Mouse (Mus musculus): Measurements from ENCODE around the gene 1810010D01Rik. TPM values are rescaled to one million over a fixed set of nuclear protein-coding genes. Genes with fewer than 3 reads are reported as not detected.
A peak's percentile ranks its signal among the peaks of the same experiment; 100 is the strongest.

The 1810010D01Rik gene
- polyA plus RNA-seq, 1 experiment, result not detected

GRCm38 (mm10) chr7:145234841-145235790 lies 27.2 kb upstream of the 1810010D01Rik start:
- Histone ChIP-seq H3K27me3 (ENCODE audit: control insufficient read depth, insufficient read depth, insufficient read length) (no peaks in the 10 kb centered on the region), H3K4me3 (ENCODE audit: insufficient read depth, poor library complexity, severe bottlenecking) (no peak overlapping the region), H3K79me2 (ENCODE audit: control insufficient read depth, insufficient read depth) (no peaks in the 10 kb centered on the region), H3ac (ENCODE audit: control insufficient read depth, insufficient read length, low read depth) (no peak overlapping the region), H3K79me3 (ENCODE audit: low read depth) (no peaks in the 10 kb centered on the region), H3K36me3 (ENCODE audit: control insufficient read depth, insufficient read depth) (no peaks in the 10 kb centered on the region)
- TF ChIP-seq CEBPB (IDR thresholded peaks at IDR 0.05; ENCODE audit: low read depth), result no peak
- no peak for TF ChIP-seq USF1 (IDR thresholded peaks at IDR 0.05; ENCODE audit: low read depth)
- TF ChIP-seq CTCF (IDR thresholded peaks at IDR 0.05; ENCODE audit: control insufficient read depth, insufficient read depth, insufficient read length), result no peak
- TF ChIP-seq MAX (IDR thresholded peaks at IDR 0.05), result no peak
- TF ChIP-seq MYOD1 (IDR thresholded peaks at IDR 0.05; ENCODE audit: control insufficient read depth, insufficient read length, low read depth), result no peak
- TF ChIP-seq MYOG (IDR thresholded peaks at IDR 0.05; ENCODE audit: control insufficient read depth, extremely low read depth, insufficient read length), result no peak
- TF ChIP-seq FOSL1 (IDR thresholded peaks at IDR 0.05; ENCODE audit: insufficient read depth, low read length, poor library complexity, severe bottlenecking), result no peak

GRCm38 (mm10) chr7:145231659-145232058 lies 23.7 kb upstream of the 1810010D01Rik start:
- Histone ChIP-seq H3ac (ENCODE audit: control insufficient read depth, insufficient read length, low read depth) (no peak overlapping the region), H3K79me3 (ENCODE audit: low read depth) (no peaks in the 10 kb centered on the region), H3K4me3 (ENCODE audit: insufficient read depth, poor library complexity, severe bottlenecking) (no peak overlapping the region), H3K27me3 (ENCODE audit: control insufficient read depth, insufficient read depth, insufficient read length) (no peaks in the 10 kb centered on the region), H3K79me2 (ENCODE audit: control insufficient read depth, insufficient read depth) (no peaks in the 10 kb centered on the region), H3K36me3 (ENCODE audit: control insufficient read depth, insufficient read depth) (no peaks in the 10 kb centered on the region)
- no peak for TF ChIP-seq CTCF (IDR thresholded peaks at IDR 0.05; ENCODE audit: control insufficient read depth, insufficient read depth, insufficient read length)
- no peak for TF ChIP-seq FOSL1 (IDR thresholded peaks at IDR 0.05; ENCODE audit: insufficient read depth, low read length, poor library complexity, severe bottlenecking)
- no peak for TF ChIP-seq CEBPB (IDR thresholded peaks at IDR 0.05; ENCODE audit: low read depth)
- TF ChIP-seq MYOG (IDR thresholded peaks at IDR 0.05; ENCODE audit: control insufficient read depth, extremely low read depth, insufficient read length), result no peak
- TF ChIP-seq MYOD1 (IDR thresholded peaks at IDR 0.05; ENCODE audit: control insufficient read depth, insufficient read length, low read depth), result no peak
- TF ChIP-seq USF1 (IDR thresholded peaks at IDR 0.05; ENCODE audit: low read depth), result no peak
- TF ChIP-seq MAX (IDR thresholded peaks at IDR 0.05), result no peak

- H3K27me3 ChIP-seq (ENCODE audit: control insufficient read depth, insufficient read depth, insufficient read length), result no peaks in the 10 kb centered on the region
- TF ChIP-seq MYOG (IDR thresholded peaks at IDR 0.05; ENCODE audit: control insufficient read depth, extremely low read depth, insufficient read length) (no peak), FOSL1 (IDR thresholded peaks at IDR 0.05; ENCODE audit: insufficient read depth, low read length, poor library complexity, severe bottlenecking) (no peak)
- no peak overlapping the region for H3ac ChIP-seq (ENCODE audit: control insufficient read depth, insufficient read length, low read depth)
- H3K4me3 ChIP-seq (ENCODE audit: insufficient read depth, poor library complexity, severe bottlenecking), result no peak overlapping the region
- no peaks in the 10 kb centered on the region for H3K36me3 ChIP-seq (ENCODE audit: control insufficient read depth, insufficient read depth)
- no peaks in the 10 kb centered on the region for H3K79me3 ChIP-seq (ENCODE audit: low read depth)
- no peaks in the 10 kb centered on the region for H3K79me2 ChIP-seq (ENCODE audit: control insufficient read depth, insufficient read depth)
Observed at GRCm38 (mm10) chr7:145226641-145227040, 18.7 kb upstream of the 1810010D01Rik start.

- no peaks in the 10 kb centered on the region for H3K79me2 ChIP-seq (ENCODE audit: control insufficient read depth, insufficient read depth)
- H3K36me3 ChIP-seq (ENCODE audit: control insufficient read depth, insufficient read depth), result no peaks in the 10 kb centered on the region
- H3K79me3 ChIP-seq (ENCODE audit: low read depth), result no peaks in the 10 kb centered on the region
- H3K4me3 ChIP-seq (ENCODE audit: insufficient read depth, poor library complexity, severe bottlenecking), result no peak overlapping the region
- H3ac ChIP-seq (ENCODE audit: control insufficient read depth, insufficient read length, low read depth), result no peak overlapping the region
- no peak for TF ChIP-seq CTCF (IDR thresholded peaks at IDR 0.05; ENCODE audit: control insufficient read depth, insufficient read depth, insufficient read length)
- TF ChIP-seq USF1 (IDR thresholded peaks at IDR 0.05; ENCODE audit: low read depth), result no peak
- no peak for TF ChIP-seq MYOD1 (IDR thresholded peaks at IDR 0.05; ENCODE audit: control insufficient read depth, insufficient read length, low read depth)
- no peaks in the 10 kb centered on the region for H3K27me3 ChIP-seq (ENCODE audit: control insufficient read depth, insufficient read depth, insufficient read length)
Observed at GRCm38 (mm10) chr7:145225626-145226025, 17.7 kb upstream of the 1810010D01Rik start.

- H3K36me3 ChIP-seq (ENCODE audit: control insufficient read depth, insufficient read depth), result no peaks in the 10 kb centered on the region
- no peak overlapping the region for H3K4me3 ChIP-seq (ENCODE audit: insufficient read depth, poor library complexity, severe bottlenecking)
- H3ac ChIP-seq (ENCODE audit: control insufficient read depth, insufficient read length, low read depth), result no peak overlapping the region
- no peaks in the 10 kb centered on the region for H3K79me2 ChIP-seq (ENCODE audit: control insufficient read depth, insufficient read depth)
- TF ChIP-seq USF1 (IDR thresholded peaks at IDR 0.05; ENCODE audit: low read depth) (no peak), CEBPB (IDR thresholded peaks at IDR 0.05; ENCODE audit: low read depth) (no peak), MYOD1 (IDR thresholded peaks at IDR 0.05; ENCODE audit: control insufficient read depth, insufficient read length, low read depth) (peak; percentile 95), MYOG (IDR thresholded peaks at IDR 0.05; ENCODE audit: control insufficient read depth, extremely low read depth, insufficient read length) (no peak), MAX (IDR thresholded peaks at IDR 0.05) (peak; percentile 57), CTCF (IDR thresholded peaks at IDR 0.05; ENCODE audit: control insufficient read depth, insufficient read depth, insufficient read length) (no peak), FOSL1 (IDR thresholded peaks at IDR 0.05; ENCODE audit: insufficient read depth, low read length, poor library complexity, severe bottlenecking) (peak; percentile 39)
- no peaks in the 10 kb centered on the region for H3K79me3 ChIP-seq (ENCODE audit: low read depth)
- no peaks in the 10 kb centered on the region for H3K27me3 ChIP-seq (ENCODE audit: control insufficient read depth, insufficient read depth, insufficient read length)
Observed at GRCm38 (mm10) chr7:145221841-145222689, 14.1 kb upstream of the 1810010D01Rik start.

Data from C2C12 (cell line).